9 mouse cellular contexts compared by ENCODE assay signal in the genomic region with DNA sequence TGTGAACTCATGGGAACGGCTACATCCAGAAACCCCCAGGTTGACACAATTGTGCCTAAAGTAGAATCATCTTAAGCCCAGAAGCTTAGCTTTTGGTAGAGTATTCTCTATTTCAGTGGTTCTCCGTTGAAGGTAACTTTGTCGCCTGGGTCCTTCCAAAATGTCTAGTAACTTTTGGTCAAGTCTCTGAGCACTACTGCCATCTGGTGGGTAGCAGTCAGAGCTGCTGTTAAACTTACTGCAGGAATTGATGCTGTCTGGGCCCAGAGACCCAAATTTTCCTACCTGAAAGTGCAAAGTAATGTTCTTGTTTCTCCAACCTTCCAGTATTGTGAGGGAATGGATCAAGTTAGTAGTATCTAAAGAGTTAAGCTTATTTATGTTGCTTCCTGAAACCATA. TPM values are rescaled to one million over a fixed set of nuclear protein-coding genes. Genes with fewer than 3 reads are reported as not detected.
DNase-seq lines count a peak whose midpoint lies in the region; ATAC-seq and TF ChIP-seq lines count a peak whose summit lies in the region.
"Had no signal": no experiment of that assay in that cellular context is flagged by ENCODE, and none has a peak within 500 bp of the region (broad histone marks: within the 10 kb centered on the region; RNA-seq: fewer than 3 reads in every experiment).

No protein-coding gene starts in this region.

- no peaks in the 10 kb centered on the region for H3K27me3 ChIP-seq in hindbrain, postnatal 0 days (ENCODE audit: insufficient read depth, low read length)
- 0 out of 2 replicates have a peak, but pooled peaks cover 5% of the 10 kb centered on the region for H3K27me3 ChIP-seq in hindbrain, embryonic 14.5 days (ENCODE audit: control insufficient read depth, insufficient read depth, low read length)
- H3K27me3 ChIP-seq in forebrain, embryonic 10.5 days (ENCODE audit: poor library complexity, severe bottlenecking) = peaks cover 73% of the 10 kb centered on the region
- H3K27me3 ChIP-seq: embryonic facial prominence, embryonic 12.5 days had no signal

- peak; percentile 44 for DNase-seq in hindbrain, postnatal 0 days (ENCODE audit: low spot score)
- DNase-seq in hindbrain, embryonic 14.5 days (ENCODE audit: low spot score) = no peak
- peak; percentile 21 for DNase-seq in urinary bladder, postnatal 14 days (ENCODE audit: low spot score)
- DNase-seq in urinary bladder, adult 2 months (ENCODE audit: low spot score) = no peak
- peak; percentile 48 for DNase-seq in embryo, embryonic 11 days
- DNase-seq in mesoderm, embryonic 11.5 days (ENCODE audit: low read depth, low spot score) = peak; percentile 11
- DNase-seq in forebrain, embryonic 10.5 days (ENCODE audit: extremely low spot score, low spot score) = no peak

- no peaks in the 10 kb centered on the region for H3K36me3 ChIP-seq in hindbrain, postnatal 0 days (ENCODE audit: insufficient read depth, low read length)
- no peaks in the 10 kb centered on the region for H3K36me3 ChIP-seq in hindbrain, embryonic 14.5 days (replicated peaks; ENCODE audit: control insufficient read depth, insufficient read depth)
- H3K36me3 ChIP-seq in forebrain, embryonic 10.5 days (replicated peaks) = no peaks in the 10 kb centered on the region
- H3K36me3 ChIP-seq: embryonic facial prominence, embryonic 12.5 days had no signal

- no peaks in the 10 kb centered on the region for H3K9me3 ChIP-seq in hindbrain, postnatal 0 days (ENCODE audit: low read length)
- H3K9me3 ChIP-seq in hindbrain, embryonic 14.5 days (ENCODE audit: control insufficient read depth, low read length) = no peaks in the 10 kb centered on the region
- H3K9me3 ChIP-seq in forebrain, embryonic 10.5 days = no peaks in the 10 kb centered on the region
- H3K9me3 ChIP-seq: embryonic facial prominence, embryonic 12.5 days had no signal

- H3K27ac ChIP-seq in hindbrain, postnatal 0 days = no peak overlapping the region
- H3K27ac ChIP-seq in hindbrain, embryonic 14.5 days = no peak overlapping the region
- H3K27ac ChIP-seq in forebrain, embryonic 10.5 days = no peak overlapping the region
- H3K27ac ChIP-seq: embryonic facial prominence, embryonic 12.5 days had no signal

- no peak overlapping the region for H3K4me2 ChIP-seq in hindbrain, postnatal 0 days (ENCODE audit: low read depth, low read length)
- no peak overlapping the region for H3K4me2 ChIP-seq in hindbrain, embryonic 14.5 days (replicated peaks)
- H3K4me2 ChIP-seq: embryonic facial prominence, embryonic 12.5 days had no signal

- no peak for ATAC-seq in hindbrain, postnatal 0 days
- ATAC-seq in hindbrain, embryonic 14.5 days (ENCODE audit: low FRiP score) = no peak

- WGBS in hindbrain, postnatal 0 days = 64% methylated on average over 3 of the region's 3 CpGs
- WGBS in hindbrain, embryonic 14.5 days = 60% methylated on average over 3 of the region's 3 CpGs
- WGBS in forebrain, embryonic 10.5 days = 73% methylated on average over 3 of the region's 3 CpGs

- H3K4me3 ChIP-seq in hindbrain, postnatal 0 days (ENCODE audit: low read length) = no peak overlapping the region
- H3K4me3 ChIP-seq in hindbrain, embryonic 14.5 days (replicated peaks; ENCODE audit: low read length) = no peak overlapping the region
- H3K4me3 ChIP-seq in forebrain, embryonic 10.5 days = no peak overlapping the region
- H3K4me3 ChIP-seq: embryonic facial prominence, embryonic 12.5 days; myocyte had no signal

- TF ChIP-seq CTCF in hindbrain, postnatal 0 days (IDR thresholded peaks at IDR 0.05; ENCODE audit: low read depth) = peak; percentile 51

- no peaks in the 10 kb centered on the region for H3K4me1 ChIP-seq in hindbrain, postnatal 0 days (ENCODE audit: insufficient read depth, low read length)
- H3K4me1 ChIP-seq in hindbrain, embryonic 14.5 days (replicated peaks; ENCODE audit: control insufficient read depth, insufficient read depth, low read length) = no peaks in the 10 kb centered on the region
- no peaks in the 10 kb centered on the region for H3K4me1 ChIP-seq in forebrain, embryonic 10.5 days
- H3K4me1 ChIP-seq: embryonic facial prominence, embryonic 12.5 days had no signal

- no peak overlapping the region for H3K9ac ChIP-seq in hindbrain, postnatal 0 days (replicated peaks; ENCODE audit: low read length)
- no peak overlapping the region for H3K9ac ChIP-seq in hindbrain, embryonic 14.5 days
- H3K9ac ChIP-seq: embryonic facial prominence, embryonic 12.5 days had no signal

RNA-seq across cellular contexts. Expression of a gene that starts 17.9 kb away (rescaled TPM):
- 0.65 and 0.94 TPM in 2 replicates for total RNA-seq in hindbrain, postnatal 0 days (2014; rRNA removed)
- polyA plus RNA-seq in hindbrain, postnatal 0 days (2015; fragmentation: Nextera tagmentation; extraction: Ambion mirVana) = 7.8 and 8.4 TPM in 2 replicates
- polyA plus RNA-seq in hindbrain, embryonic 14.5 days (2014; fragmentation: Nextera tagmentation; extraction: Ambion mirVana) = 3.8 and 4.0 TPM in 2 replicates
- 20.4 and 21.0 TPM in 2 replicates for polyA plus RNA-seq in urinary bladder, adult 2 months (2012; rRNA removed)
- polyA plus RNA-seq in forebrain, embryonic 10.5 days (2016; fragmentation: Nextera tagmentation; extraction: Ambion mirVana) = 16.3 and 16.9 TPM in 2 replicates

RNA-seq across cellular contexts. Expression of a gene that starts 29.1 kb away (rescaled TPM):
- total RNA-seq in hindbrain, postnatal 0 days (2014; rRNA removed) = 0.89 and 1.0 TPM in 2 replicates
- polyA plus RNA-seq in hindbrain, postnatal 0 days (2015; fragmentation: Nextera tagmentation; extraction: Ambion mirVana) = 0.39 and 0.49 TPM in 2 replicates
- polyA plus RNA-seq in hindbrain, embryonic 14.5 days (2014; fragmentation: Nextera tagmentation; extraction: Ambion mirVana) = 0.50 and 0.59 TPM in 2 replicates
- polyA plus RNA-seq in urinary bladder, adult 2 months (2012; rRNA removed) = 2.9 and 3.0 TPM in 2 replicates
- 0.10 TPM in 2 replicates for polyA plus RNA-seq in forebrain, embryonic 10.5 days (2016; fragmentation: Nextera tagmentation; extraction: Ambion mirVana)
- polyA plus RNA-seq: myocyte had no signal

Comparison
In these comparisons a context has a peak if more than half of its experiments do, and no peak if none do; other contexts are left out.
1. DNase-seq: peak in hindbrain, postnatal 0 days (single experiment), urinary bladder, postnatal 14 days (single experiment), embryo, embryonic 11 days (single experiment) and mesoderm, embryonic 11.5 days (single experiment); none in hindbrain, embryonic 14.5 days (single experiment), urinary bladder, adult 2 months (single experiment) and forebrain, embryonic 10.5 days (single experiment).